Mouse (Mus musculus) kidney, adult 2 months (tissue): ENCODE results near the gene Col4a3. TPM values are rescaled to one million over a fixed set of nuclear protein-coding genes. Genes with fewer than 3 reads are reported as not detected.

Experiments
- DNase-seq: peaks from one replicate; pipeline ENCODE4 v3.0.0; 2021
- H3K27ac ChIP-seq: fragments of 200-500 bp; 2 replicates; pipeline ENCODE4 v1.5.1; 2012; ENCODE audit warnings: low read depth, low read length, control low read depth, inconsistent platforms; ENCODE audit not compliant: insufficient read depth
- H3K27me3 ChIP-seq: fragments of 200-500 bp; replicated peaks from 2 replicates; pipeline ENCODE4 v1.6.1; 2012; ENCODE audit warnings: mild to moderate bottlenecking, moderate library complexity, low read length, inconsistent platforms; ENCODE audit not compliant: control insufficient read depth, insufficient read depth
- H3K36me3 ChIP-seq: fragments of 200-500 bp; 2 replicates; pipeline ENCODE4 v1.6.1; 2012; ENCODE audit warnings: mild to moderate bottlenecking, moderate library complexity, low read length, inconsistent platforms; ENCODE audit not compliant: control insufficient read depth, insufficient read depth
- H3K4me1 ChIP-seq: fragments of 200-500 bp; 2 replicates; pipeline ENCODE4 v1.6.1; 2011; ENCODE audit warnings: low read length; ENCODE audit not compliant: control insufficient read depth, insufficient read depth
- H3K4me3 ChIP-seq: fragments of 200-500 bp; 2 replicates; pipeline ENCODE4 v1.5.1; 2011; ENCODE audit warnings: mild to moderate bottlenecking, low read depth, low read length, control low read depth; ENCODE audit not compliant: insufficient read depth
- CTCF ChIP-seq: fragments of 200-500 bp; conservative IDR thresholded peaks from 2 replicates; pipeline ENCODE4 v1.5.1; 2011; ENCODE audit warnings: low read depth, mild to moderate bottlenecking, control low read depth, low read length, moderate library complexity, mixed read lengths; ENCODE audit not compliant: insufficient read depth, insufficient read length
- POLR2A ChIP-seq: fragments of 200-500 bp; IDR thresholded peaks from one replicate; pipeline ENCODE4 v1.6.1; 2011; ENCODE audit warnings: low read depth, low read length, control low read depth
- whole genome bisulfite sequencing: fragments of 180-500 bp; shearing (Covaris S2); methylation state at CpG from one replicate; pipeline ENCODE4 v1.1.7; 2018; 5-methylcytosine and 5-hydroxymethylcytosine counted together
- polyA plus RNA-seq: library from polyadenylated mRNA; depleted of rRNA; stranded (reverse); fragments of >200 nt; gene quantifications from 2 replicates; pipeline ENCODE4 v1.2.3, GENCODE M21; 2012

Gene Col4a3
- polyA plus RNA-seq, 1 experiment = 57.7 TPM

- TF ChIP-seq CTCF (no peak), POLR2A (no peak)
- Histone ChIP-seq H3K27me3 (no peaks in the 10 kb centered on the region), H3K27ac (no peak overlapping the region), H3K36me3 (peaks cover 16% of the 10 kb centered on the region), H3K4me1 (no peaks in the 10 kb centered on the region), H3K4me3 (no peak overlapping the region)
- no peak for DNase-seq
- WGBS = 85% methylated on average over 3 of the region's 3 CpGs
These were observed 69.7 kb downstream of the Col4a3 start for GRCm38 (mm10) chr1:82656452-82656851.

GRCm38 (mm10) chr1:82662269-82662668 is 75.5 kb downstream of the Col4a3 start:
- WGBS = 82% methylated on average over 2 of the region's 2 CpGs
- H3K4me3 ChIP-seq = no peak overlapping the region
- H3K27ac ChIP-seq = no peak overlapping the region
- no peaks in the 10 kb centered on the region for H3K4me1 ChIP-seq
- TF ChIP-seq CTCF = no peak
- TF ChIP-seq POLR2A = no peak
- H3K36me3 ChIP-seq = peaks cover 7% of the 10 kb centered on the region
- H3K27me3 ChIP-seq = no peaks in the 10 kb centered on the region
- no peak for DNase-seq

- WGBS = 54% methylated on average over 2 of the region's 2 CpGs
These were observed 76.8 kb downstream of the Col4a3 start for GRCm38 (mm10) chr1:82663522-82663921.

GRCm38 (mm10) chr1:82686328-82686727 is 99.6 kb downstream of the Col4a3 start:
- Histone ChIP-seq H3K4me3 (no peak overlapping the region), H3K27ac (no peak overlapping the region), H3K27me3 (no peaks in the 10 kb centered on the region), H3K4me1 (no peaks in the 10 kb centered on the region), H3K36me3 (peaks cover 9% of the 10 kb centered on the region)
- TF ChIP-seq POLR2A (no peak), CTCF (no peak)
- WGBS = 75% methylated on average over 5 of the region's 5 CpGs
- no peak for DNase-seq

More at GRCm38 (mm10) chr1:82663522-82663921, 76.8 kb downstream of the Col4a3 start:
- Histone ChIP-seq H3K4me1 (no peaks in the 10 kb centered on the region), H3K27ac (no peak overlapping the region), H3K27me3 (no peaks in the 10 kb centered on the region), H3K4me3 (no peak overlapping the region), H3K36me3 (peaks cover 7% of the 10 kb centered on the region)
- TF ChIP-seq CTCF = no peak
- no peak for TF ChIP-seq POLR2A
- no peak for DNase-seq

GRCm38 (mm10) chr1:82686866-82687265 is 100.1 kb downstream of the Col4a3 start:
- TF ChIP-seq POLR2A (no peak), CTCF (no peak)
- no peaks in the 10 kb centered on the region for H3K27me3 ChIP-seq
- H3K27ac ChIP-seq = no peak overlapping the region
- no peaks in the 10 kb centered on the region for H3K4me1 ChIP-seq
- no peak overlapping the region for H3K4me3 ChIP-seq
- H3K36me3 ChIP-seq = peaks cover 8% of the 10 kb centered on the region
- DNase-seq = no peak
- 89% methylated on average over 2 of the region's 2 CpGs for WGBS

GRCm38 (mm10) chr1:82687931-82688330 is 101.2 kb downstream of the Col4a3 start:
- no peak overlapping the region for H3K27ac ChIP-seq
- no peak for TF ChIP-seq CTCF
- TF ChIP-seq POLR2A = no peak
- WGBS = 87% methylated on average over 6 of the region's 6 CpGs
- no peak overlapping the region for H3K4me3 ChIP-seq
- H3K4me1 ChIP-seq = no peaks in the 10 kb centered on the region
- peaks cover 14% of the 10 kb centered on the region for H3K36me3 ChIP-seq
- DNase-seq = no peak
- no peaks in the 10 kb centered on the region for H3K27me3 ChIP-seq

- Histone ChIP-seq H3K4me3 (no peak overlapping the region), H3K36me3 (peaks cover 26% of the 10 kb centered on the region), H3K4me1 (no peaks in the 10 kb centered on the region), H3K27ac (no peak overlapping the region), H3K27me3 (no peaks in the 10 kb centered on the region)
- no peak for TF ChIP-seq CTCF
- TF ChIP-seq POLR2A = no peak
- WGBS = 34% methylated on average over 3 of the region's 3 CpGs
- peak; percentile 4 for DNase-seq
These were observed 109.2 kb downstream of the Col4a3 start for GRCm38 (mm10) chr1:82695915-82696314.
